18 mouse cellular contexts compared by ENCODE assay signal in the genomic region with DNA sequence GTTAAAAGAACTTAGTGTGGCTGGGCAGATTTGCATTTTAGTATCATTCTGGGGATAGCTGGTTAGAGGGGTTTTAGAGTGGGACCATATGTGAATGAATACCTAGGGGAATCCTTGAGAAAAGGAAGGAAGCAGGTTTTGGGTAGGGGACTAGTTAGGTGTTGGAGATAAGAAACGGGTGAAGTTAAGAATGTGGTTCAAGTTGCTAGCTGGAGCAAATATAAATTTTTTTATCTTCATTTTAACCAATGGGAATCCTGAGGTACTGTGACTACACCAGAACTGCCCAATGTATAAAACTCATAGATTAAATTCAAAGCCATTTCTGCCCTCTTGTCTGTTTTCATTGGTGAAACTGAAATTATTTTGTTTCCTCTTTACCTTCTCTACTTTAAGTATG. TPM values are rescaled to one million over a fixed set of nuclear protein-coding genes. Genes with fewer than 3 reads are reported as not detected.
A peak's percentile ranks its signal among the peaks of the same experiment; 100 is the strongest.
DNase-seq lines count a peak whose midpoint lies in the region; ATAC-seq and TF ChIP-seq lines count a peak whose summit lies in the region.
"Had no signal": no experiment of that assay in that cellular context is flagged by ENCODE, and none has a peak within 500 bp of the region (broad histone marks: within the 10 kb centered on the region; RNA-seq: fewer than 3 reads in every experiment).

No protein-coding gene starts in this region.

- TF ChIP-seq POLR2A in MEL (IDR thresholded peaks at IDR 0.05; ENCODE audit: control insufficient read depth in 1 of 2, insufficient read depth in 1 of 2, low read depth in 1 of 2, low read length in 2 of 2, poor library complexity in 1 of 2), result no peak
- TF ChIP-seq POLR2A in thymus, adult 2 months (IDR thresholded peaks at IDR 0.05; ENCODE audit: control insufficient read depth, extremely low read depth, insufficient read depth, low read length, poor library complexity), result no peak

- peaks cover 84% of the 10 kb centered on the region for H3K79me2 ChIP-seq in MEL (ENCODE audit: control insufficient read depth, insufficient read depth, low read length, poor library complexity)

- peak overlapping the region; percentile 94 for H3K4me3 ChIP-seq in heart, embryonic 13.5 days
- peak overlapping the region in 1 of 2 experiments; percentile 20; a peak in 1 of 4 replicates for H3K4me3 ChIP-seq in MEL (ENCODE audit: control insufficient read depth in 1 of 2, insufficient read depth in 1 of 2, low read depth in 2 of 2, low read length in 2 of 2)
- H3K4me3 ChIP-seq in brown adipose tissue, adult 24 weeks (ENCODE audit: insufficient read depth, low read depth, low read length), result peak overlapping the region; percentile 39
- H3K4me3 ChIP-seq in liver, embryonic 16.5 days (ENCODE audit: low read depth, low read length), result peak overlapping the region; percentile 97
- H3K4me3 ChIP-seq in thymus, adult 2 months (ENCODE audit: control insufficient read depth, insufficient read depth, low read length), result no peak overlapping the region
- H3K4me3 ChIP-seq: embryonic facial prominence, embryonic 12.5 days; forebrain, embryonic 15.5 days; limb, embryonic 13.5 days; lung, embryonic 15.5 days had no signal

- TF ChIP-seq CTCF in MEL (IDR thresholded peaks at IDR 0.05 in 2 of 3, conservative IDR thresholded peaks at IDR 0.05 in 1 of 3; ENCODE audit: control insufficient read depth in 1 of 3, insufficient read depth in 1 of 3, low read depth in 2 of 3, low read length in 3 of 3, poor library complexity in 1 of 3, severe bottlenecking in 1 of 3), result no peak
- no peak for TF ChIP-seq CTCF in thymus, adult 2 months (IDR thresholded peaks at IDR 0.05; ENCODE audit: borderline replicate concordance, control insufficient read depth, extremely low read depth, insufficient read depth, low read length, poor library complexity)

- H3K9ac ChIP-seq in heart, embryonic 13.5 days, result peak overlapping the region; percentile 99
- peak overlapping the region; percentile 13 for H3K9ac ChIP-seq in MEL (ENCODE audit: control insufficient read depth, low read depth, low read length, poor library complexity, severe bottlenecking)
- peak overlapping the region; percentile 98 for H3K9ac ChIP-seq in liver, embryonic 16.5 days (ENCODE audit: low read depth, low read length)
- H3K9ac ChIP-seq: embryonic facial prominence, embryonic 12.5 days; forebrain, embryonic 15.5 days; limb, embryonic 13.5 days; lung, embryonic 15.5 days had no signal

- H3K27me3 ChIP-seq in heart, embryonic 13.5 days (replicated peaks), result no peaks in the 10 kb centered on the region
- no peaks in the 10 kb centered on the region for H3K27me3 ChIP-seq in MEL (ENCODE audit: control insufficient read depth in 1 of 2, insufficient read depth in 2 of 2, low read length in 2 of 2)
- no peaks in the 10 kb centered on the region for H3K27me3 ChIP-seq in liver, embryonic 16.5 days (ENCODE audit: control insufficient read depth, insufficient read depth, low read depth, low read length)
- H3K27me3 ChIP-seq in thymus, adult 2 months (ENCODE audit: control insufficient read depth, insufficient read depth, low read length), result no peaks in the 10 kb centered on the region
- H3K27me3 ChIP-seq: embryonic facial prominence, embryonic 12.5 days; forebrain, embryonic 15.5 days; limb, embryonic 13.5 days; lung, embryonic 15.5 days had no signal

- peak; percentile 18 to 30; a peak in 2 of 4 replicates for TF ChIP-seq EP300 in MEL (IDR thresholded peaks at IDR 0.05; ENCODE audit: low read depth in 1 of 2, low read length in 2 of 2)

- peak overlapping the region; percentile 71 for H3K4me2 ChIP-seq in heart, embryonic 13.5 days
- H3K4me2 ChIP-seq in liver, embryonic 16.5 days (ENCODE audit: low read depth, low read length), result peak overlapping the region; percentile 62
- H3K4me2 ChIP-seq: embryonic facial prominence, embryonic 12.5 days; forebrain, embryonic 15.5 days; limb, embryonic 13.5 days had no signal

- H3K4me1 ChIP-seq in heart, embryonic 13.5 days, result peaks cover 57% of the 10 kb centered on the region
- H3K4me1 ChIP-seq in MEL (ENCODE audit: control insufficient read depth in 1 of 2, insufficient read depth in 2 of 2, low read length in 2 of 2), result peaks cover 21 to 22% of the 10 kb centered on the region in 2 experiments
- no peaks in the 10 kb centered on the region for H3K4me1 ChIP-seq in brown adipose tissue, adult 24 weeks (ENCODE audit: control insufficient read depth, insufficient read depth, insufficient read length, low read length)
- peaks cover 51% of the 10 kb centered on the region for H3K4me1 ChIP-seq in liver, embryonic 16.5 days (ENCODE audit: control insufficient read depth, low read depth, low read length)
- H3K4me1 ChIP-seq in thymus, adult 2 months (replicated peaks; ENCODE audit: control insufficient read depth, insufficient read depth, low read length), result peaks cover 9% of the 10 kb centered on the region
- H3K4me1 ChIP-seq: embryonic facial prominence, embryonic 12.5 days had no signal

- 23% methylated on average over 1 of the region's 1 CpGs for WGBS in heart, embryonic 13.5 days
- WGBS in liver, embryonic 16.5 days (ENCODE audit: insufficient replicate concordance), result 11% methylated on average over 1 of the region's 1 CpGs
- WGBS in thymus, adult 2 months, result 28% methylated on average over 1 of the region's 1 CpGs

- TF ChIP-seq RAD21 in MEL (IDR thresholded peaks at IDR 0.05; ENCODE audit: low read depth, low read length), result no peak

- no peaks in the 10 kb centered on the region for H3K9me3 ChIP-seq in heart, embryonic 13.5 days
- H3K9me3 ChIP-seq in MEL (replicated peaks; ENCODE audit: insufficient read depth, low read length), result no peaks in the 10 kb centered on the region
- H3K9me3 ChIP-seq in liver, embryonic 16.5 days (replicated peaks; ENCODE audit: control insufficient read depth, low read length), result no peaks in the 10 kb centered on the region
- H3K9me3 ChIP-seq: embryonic facial prominence, embryonic 12.5 days; forebrain, embryonic 15.5 days; limb, embryonic 13.5 days; lung, embryonic 15.5 days had no signal

- no peak overlapping the region for H3K27ac ChIP-seq in heart, embryonic 13.5 days (replicated peaks)
- peak overlapping the region; percentile 69 for H3K27ac ChIP-seq in MEL (ENCODE audit: control insufficient read depth, low read depth, low read length)
- H3K27ac ChIP-seq in brown adipose tissue, adult 24 weeks (replicated peaks; ENCODE audit: low read depth, low read length), result no peak overlapping the region
- peak overlapping the region; percentile 68 for H3K27ac ChIP-seq in liver, embryonic 16.5 days (ENCODE audit: low read length)
- no peak overlapping the region for H3K27ac ChIP-seq in thymus, adult 2 months (ENCODE audit: control insufficient read depth, insufficient read depth, low read length)
- H3K27ac ChIP-seq: embryonic facial prominence, embryonic 12.5 days; forebrain, embryonic 15.5 days; limb, embryonic 13.5 days; lung, embryonic 15.5 days had no signal

- DNase-seq in heart, postnatal 4 days, result no peak
- DNase-seq in MEL (ENCODE audit: low read depth, low spot score), result peak; percentile 61
- DNase-seq in thymus, adult 2 months, result no peak
- DNase-seq in right cerebral cortex, postnatal 14 days, result no peak
- DNase-seq: cerebellum, adult 9-11 months; gastrocnemius, postnatal 14 days; kidney, adult 11 months; kidney, postnatal 14 days; layer of hippocampus, postnatal 36 days; lung, postnatal 4 days; thymus, postnatal 36 days had no signal

- H3K36me3 ChIP-seq in heart, embryonic 13.5 days, result no peaks in the 10 kb centered on the region
- peaks cover 0 to 57% of the 10 kb centered on the region in 2 experiments; a peak in 3 of 4 replicates for H3K36me3 ChIP-seq in MEL (ENCODE audit: control insufficient read depth in 1 of 2, insufficient read depth in 2 of 2, low read length in 2 of 2)
- H3K36me3 ChIP-seq in liver, embryonic 16.5 days (ENCODE audit: control insufficient read depth, insufficient read depth), result 0 out of 2 replicates have a peak, but pooled peaks cover 2% of the 10 kb centered on the region
- no peaks in the 10 kb centered on the region for H3K36me3 ChIP-seq in thymus, adult 2 months (ENCODE audit: control insufficient read depth, insufficient read depth, low read length)
- H3K36me3 ChIP-seq: embryonic facial prominence, embryonic 12.5 days; forebrain, embryonic 15.5 days; limb, embryonic 13.5 days; lung, embryonic 15.5 days had no signal

- no peak for ATAC-seq in heart, embryonic 13.5 days (ENCODE audit: extremely low read depth, insufficient number of reproducible peaks, low FRiP score, low TSS enrichment)
- ATAC-seq in liver, embryonic 16.5 days (ENCODE audit: low read depth), result no peak
- ATAC-seq: forebrain, embryonic 15.5 days had no signal

TF ChIP-seq in MEL, 35 proteins besides CTCF, POLR2A, EP300 and RAD21:
- TF ChIP-seq SIN3A (IDR thresholded peaks at IDR 0.05; ENCODE audit: low read length) (0 out of 2 replicates have a peak, but pooled peaks have one; percentile 18), GATA1 (IDR thresholded peaks at IDR 0.05; ENCODE audit: low read depth, low read length) (0 out of 2 replicates have a peak, but pooled peaks have one; percentile 47), ZNF384 (IDR thresholded peaks at IDR 0.05; ENCODE audit: low read depth, low read length) (peak; percentile 65), MYC (IDR thresholded peaks at IDR 0.05; ENCODE audit: low read depth, low read length) (0 out of 2 replicates have a peak, but pooled peaks have one; percentile 24), MEF2A (IDR thresholded peaks at IDR 0.05; ENCODE audit: extremely low read depth, insufficient replicate concordance, low read depth, low read length, poor library complexity, severe bottlenecking) (no peak)

RNA-seq across cellular contexts. Expression of a gene that starts 2.8 kb away (rescaled TPM):
- polyA plus RNA-seq in heart, embryonic 13.5 days (2015; fragmentation: Nextera tagmentation; extraction: Ambion mirVana), result 65.4 and 70.4 TPM in 2 replicates
- total RNA-seq in heart, postnatal 4 days (2021), result 100 to 1,000 TPM; 178 to 191 TPM
- 118 and 128 TPM in 2 replicates for total RNA-seq in MEL (2012; rRNA removed)
- polyA plus RNA-seq in MEL (2012; ENCODE audit: insufficient read depth in 1 of 2, insufficient read length in 2 of 2, low read depth in 1 of 2, low replicate concordance in 2 of 2, missing spikeins in 1 of 2), result 10 to 100 TPM; 43.7 to 96.1 TPM
- 185 and 208 TPM in 2 replicates for polyA plus RNA-seq in brown adipose tissue, adult 24 weeks (2012; ENCODE audit: insufficient read depth, insufficient read length, missing spikeins)
- polyA plus RNA-seq in liver, embryonic 16.5 days (2015; fragmentation: Nextera tagmentation; extraction: Ambion mirVana), result 87.4 and 87.5 TPM in 2 replicates
- 54.9 and 80.5 TPM in 2 replicates for polyA plus RNA-seq in thymus, adult 2 months (2012; rRNA removed)

Comparison
In these comparisons a context has a peak if more than half of its experiments do, and no peak if none do; other contexts are left out.
1. H3K27ac ChIP-seq: peak in MEL (single experiment) and liver, embryonic 16.5 days (single experiment); none in heart, embryonic 13.5 days (single experiment), brown adipose tissue, adult 24 weeks (single experiment) and thymus, adult 2 months (single experiment).
2. H3K9ac ChIP-seq: peak in every context shown above with its lines; median percentile 99 in heart, embryonic 13.5 days; 98 in liver, embryonic 16.5 days; 13 in MEL.